In the genomic region with DNA sequence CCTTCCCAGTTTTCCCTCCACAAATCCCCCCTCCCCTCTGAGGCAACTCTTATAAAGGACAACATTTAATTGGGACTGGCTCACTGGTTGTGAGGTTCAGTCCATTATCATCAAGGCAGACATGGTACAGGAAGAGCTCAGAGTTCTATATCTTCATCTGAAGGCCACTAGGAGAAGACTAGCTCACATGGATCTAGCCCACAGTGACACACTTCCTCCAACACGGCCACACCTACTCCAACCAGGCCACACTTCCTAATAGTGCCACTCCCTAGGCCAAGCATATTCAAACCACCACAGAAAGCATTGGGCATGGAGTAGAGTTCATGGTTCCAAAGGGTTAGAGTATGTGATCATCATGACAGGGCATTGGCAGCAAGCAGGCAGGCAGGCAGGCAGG, we compare ENCODE assay signal across 24 mouse cellular contexts.
"Had no signal": no experiment of that assay in that cellular context is flagged by ENCODE, and none has a peak within 500 bp of the region (broad histone marks: within the 10 kb centered on the region; RNA-seq: fewer than 3 reads in every experiment).

No protein-coding gene starts in this region.

- DNase-seq: gastrocnemius, postnatal 14 days; gastrocnemius, postnatal 36 days; heart, adult 2 months; heart, postnatal 10 days; heart, postnatal 4 days; kidney, adult 18-20 months; kidney, adult 8-10 months; kidney, postnatal 10 days; kidney, postnatal 25 days; kidney, postnatal 4 days; layer of hippocampus, postnatal 36 days; left cerebral cortex, postnatal 4 days had no signal

- H3K27ac ChIP-seq: heart, adult 2 months; hindbrain, embryonic 10.5 days; hindbrain, embryonic 12.5 days; hindbrain, embryonic 14.5 days; intestine, embryonic 15.5 days; layer of hippocampus, adult 2 months; limb, embryonic 13.5 days; limb, embryonic 15.5 days; liver, embryonic 12.5 days; liver, embryonic 14.5 days had no signal

- H3K4me1 ChIP-seq: intestine, embryonic 15.5 days; limb, embryonic 13.5 days; limb, embryonic 15.5 days; liver, embryonic 12.5 days had no signal

- H3K4me2 ChIP-seq: heart, embryonic 12.5 days; hindbrain, embryonic 12.5 days; hindbrain, embryonic 14.5 days; intestine, embryonic 15.5 days; limb, embryonic 13.5 days; limb, embryonic 15.5 days; liver, embryonic 12.5 days had no signal

- H3K27me3 ChIP-seq: heart, embryonic 12.5 days; hindbrain, embryonic 12.5 days; intestine, embryonic 15.5 days; limb, embryonic 13.5 days; limb, embryonic 15.5 days; liver, embryonic 12.5 days had no signal

- ATAC-seq: hindbrain, embryonic 16.5 days; inflammation-experienced regulatory T-cells, adult 6 months; intestine, embryonic 15.5 days; liver, embryonic 12.5 days had no signal

- H3K4me3 ChIP-seq: heart, adult 2 months; heart, embryonic 12.5 days; hindbrain, embryonic 10.5 days; hindbrain, embryonic 12.5 days; intestine, embryonic 15.5 days; layer of hippocampus, adult 2 months; limb, embryonic 13.5 days; limb, embryonic 15.5 days; liver, embryonic 12.5 days had no signal

- H3K9ac ChIP-seq: heart, embryonic 12.5 days; hindbrain, embryonic 12.5 days; hindbrain, embryonic 14.5 days; intestine, embryonic 15.5 days; limb, embryonic 13.5 days; limb, embryonic 15.5 days; liver, embryonic 12.5 days; liver, embryonic 14.5 days had no signal

- H3K36me3 ChIP-seq: heart, embryonic 12.5 days; hindbrain, embryonic 10.5 days; hindbrain, embryonic 12.5 days; intestine, embryonic 15.5 days; limb, embryonic 13.5 days; limb, embryonic 15.5 days; liver, embryonic 12.5 days had no signal

- H3K9me3 ChIP-seq: heart, embryonic 12.5 days; hindbrain, embryonic 10.5 days; hindbrain, embryonic 12.5 days; intestine, embryonic 15.5 days; limb, embryonic 13.5 days; limb, embryonic 15.5 days; liver, embryonic 12.5 days had no signal
